In genomic region chr2:128713548-128714003, GRCm38 (mm10) we compare ENCODE assay signal across 8 mouse cellular contexts. TPM values are rescaled to one million over a fixed set of nuclear protein-coding genes. Genes with fewer than 3 reads are reported as not detected.
A peak's percentile ranks its signal among the peaks of the same experiment; 100 is the strongest.
DNase-seq lines count a peak whose midpoint lies in the region; ATAC-seq and TF ChIP-seq lines count a peak whose summit lies in the region.

No protein-coding gene starts in this region.

- H3K36me3 ChIP-seq in embryonic facial prominence, embryonic 10.5 days (replicated peaks) = peaks cover 5% of the 10 kb centered on the region; the same call in 1 of the 2 replicates
- H3K36me3 ChIP-seq in intestine, embryonic 14.5 days (ENCODE audit: control insufficient read depth, insufficient read depth, low read length) = no peaks in the 10 kb centered on the region
- no peaks in the 10 kb centered on the region for H3K36me3 ChIP-seq in liver, embryonic 11.5 days (ENCODE audit: control insufficient read depth, insufficient read depth, low read length)
- H3K36me3 ChIP-seq in small intestine, adult 2 months (ENCODE audit: control insufficient read depth, insufficient read depth, low read length) = peaks cover 13% of the 10 kb centered on the region

- no peak for TF ChIP-seq CTCF in small intestine, adult 2 months (IDR thresholded peaks at IDR 0.05; ENCODE audit: extremely low read depth, insufficient read length, insufficient replicate concordance, low read depth, low read length)

- peaks cover 69% of the 10 kb centered on the region for H3K4me1 ChIP-seq in embryonic facial prominence, embryonic 10.5 days
- peaks cover 35% of the 10 kb centered on the region for H3K4me1 ChIP-seq in intestine, embryonic 14.5 days (replicated peaks; ENCODE audit: control insufficient read depth, insufficient read depth, low read length)
- H3K4me1 ChIP-seq in liver, embryonic 11.5 days (replicated peaks; ENCODE audit: control insufficient read depth, insufficient read depth, low read length) = peaks cover 7% of the 10 kb centered on the region; the same call in 1 of the 2 replicates
- peaks cover 54% of the 10 kb centered on the region for H3K4me1 ChIP-seq in small intestine, adult 2 months (ENCODE audit: control insufficient read depth, insufficient read depth, insufficient read length, low read length)

- no peak overlapping the region; the same call in 1 of the 2 replicates for H3K4me2 ChIP-seq in intestine, embryonic 14.5 days (ENCODE audit: low read length)
- H3K4me2 ChIP-seq in liver, embryonic 11.5 days = no peak overlapping the region

- H3K9me3 ChIP-seq in embryonic facial prominence, embryonic 10.5 days = no peaks in the 10 kb centered on the region
- H3K9me3 ChIP-seq in intestine, embryonic 14.5 days (ENCODE audit: control insufficient read depth, low read length) = no peaks in the 10 kb centered on the region
- no peaks in the 10 kb centered on the region for H3K9me3 ChIP-seq in liver, embryonic 11.5 days (ENCODE audit: control insufficient read depth, low read length)

- peak; percentile 75 for ATAC-seq in intestine, embryonic 14.5 days (replicated peaks; ENCODE audit: low FRiP score, low TSS enrichment, low read depth)
- ATAC-seq in liver, embryonic 11.5 days (replicated peaks; ENCODE audit: low FRiP score) = no peak
- no peak for ATAC-seq in inflammation-experienced regulatory T-cells, adult 6 months

- H3K4me3 ChIP-seq in embryonic facial prominence, embryonic 10.5 days = no peak overlapping the region; the same call in 1 of the 2 replicates
- H3K4me3 ChIP-seq in intestine, embryonic 14.5 days (ENCODE audit: low read depth, low read length) = no peak overlapping the region
- no peak overlapping the region for H3K4me3 ChIP-seq in liver, embryonic 11.5 days (ENCODE audit: low read depth, low read length)
- no peak overlapping the region for H3K4me3 ChIP-seq in small intestine, adult 2 months (ENCODE audit: low read depth, low read length)

- 33% methylated on average over 5 of the region's 5 CpGs for WGBS in embryonic facial prominence, embryonic 10.5 days
- 27% methylated on average over 5 of the region's 5 CpGs for WGBS in intestine, embryonic 14.5 days
- WGBS in liver, embryonic 11.5 days = 61% methylated on average over 5 of the region's 5 CpGs
- WGBS in small intestine, adult 2 months = 33% methylated on average over 5 of the region's 5 CpGs

- H3K9ac ChIP-seq in intestine, embryonic 14.5 days (ENCODE audit: low read length) = no peak overlapping the region
- no peak overlapping the region for H3K9ac ChIP-seq in liver, embryonic 11.5 days (ENCODE audit: low read depth, low read length)

- peak overlapping the region; percentile 83 for H3K27ac ChIP-seq in embryonic facial prominence, embryonic 10.5 days (replicated peaks)
- peak overlapping the region; percentile 82 for H3K27ac ChIP-seq in intestine, embryonic 14.5 days (ENCODE audit: low read depth)
- peak overlapping the region; percentile 68 for H3K27ac ChIP-seq in liver, embryonic 11.5 days (ENCODE audit: low read depth, low read length)
- peak overlapping the region; percentile 91 for H3K27ac ChIP-seq in small intestine, adult 2 months (ENCODE audit: insufficient read depth, low read depth, low read length)

- no peak for TF ChIP-seq POLR2A in small intestine, adult 2 months (IDR thresholded peaks at IDR 0.05; ENCODE audit: low read depth, low read length)

- no peaks in the 10 kb centered on the region for H3K27me3 ChIP-seq in embryonic facial prominence, embryonic 10.5 days (replicated peaks; ENCODE audit: low read depth, poor library complexity, severe bottlenecking)
- no peaks in the 10 kb centered on the region for H3K27me3 ChIP-seq in intestine, embryonic 14.5 days (replicated peaks; ENCODE audit: control insufficient read depth, insufficient read depth, low read length)
- H3K27me3 ChIP-seq in liver, embryonic 11.5 days (replicated peaks; ENCODE audit: control insufficient read depth, insufficient read depth, low read length) = no peaks in the 10 kb centered on the region
- H3K27me3 ChIP-seq in small intestine, adult 2 months (ENCODE audit: control insufficient read depth, insufficient read depth, low read length) = no peaks in the 10 kb centered on the region

- DNase-seq in layer of hippocampus, postnatal 10 days (ENCODE audit: low spot score in 2 of 2) = peak; percentile 32 to 38
- DNase-seq in layer of hippocampus, adult 18-20 months (ENCODE audit: low spot score in 2 of 2) = no peak
- peak; percentile 90 for DNase-seq in embryonic facial prominence, embryonic 10.5 days (ENCODE audit: low spot score)
- DNase-seq in intestine, embryonic 14.5 days (ENCODE audit: low spot score) = peak; percentile 79
- DNase-seq in liver, embryonic 11.5 days (ENCODE audit: low spot score) = no peak
- no peak for DNase-seq in spleen, postnatal 4 days (ENCODE audit: low spot score in 2 of 2)

RNA-seq across cellular contexts. Expression of gene Mertk, which starts 14.8 kb away (rescaled TPM):
- 10 to 100 TPM; 16.1 to 21.9 TPM for total RNA-seq in layer of hippocampus, postnatal 10 days (2021)
- 10 to 100 TPM; 33.9 to 36.7 TPM for total RNA-seq in layer of hippocampus, adult 18-20 months (2021)
- 9.3 and 12.2 TPM in 2 replicates for polyA plus RNA-seq in embryonic facial prominence, embryonic 10.5 days (2016; fragmentation: Nextera tagmentation; extraction: Ambion mirVana)
- 6.7 and 7.0 TPM in 2 replicates for polyA plus RNA-seq in intestine, embryonic 14.5 days (2014; fragmentation: Nextera tagmentation; extraction: Ambion mirVana)
- polyA plus RNA-seq in liver, embryonic 11.5 days (2014; fragmentation: Nextera tagmentation; extraction: Ambion mirVana) = 4.9 and 6.6 TPM in 2 replicates
- polyA plus RNA-seq in small intestine, adult 2 months (2012; rRNA removed) = 5.6 and 11.0 TPM in 2 replicates
- under 1 TPM in 2 of 3 experiments, not detected in 1; 0.08 to 0.40 TPM for polyA plus RNA-seq in inflammation-experienced regulatory T-cells, adult 6 months (2017; shearing (Covaris generic))

RNA-seq across cellular contexts. Expression of gene Anapc1, which starts 26.4 kb away (rescaled TPM):
- total RNA-seq in layer of hippocampus, postnatal 10 days (2021) = 10 to 100 TPM; 73.0 to 81.2 TPM
- total RNA-seq in layer of hippocampus, adult 18-20 months (2021) = 10 to 100 TPM; 59.9 to 63.2 TPM
- 83.1 and 93.4 TPM in 2 replicates for polyA plus RNA-seq in embryonic facial prominence, embryonic 10.5 days (2016; fragmentation: Nextera tagmentation; extraction: Ambion mirVana)
- 80.4 and 84.8 TPM in 2 replicates for polyA plus RNA-seq in intestine, embryonic 14.5 days (2014; fragmentation: Nextera tagmentation; extraction: Ambion mirVana)
- polyA plus RNA-seq in liver, embryonic 11.5 days (2014; fragmentation: Nextera tagmentation; extraction: Ambion mirVana) = 88.6 and 98.9 TPM in 2 replicates
- polyA plus RNA-seq in small intestine, adult 2 months (2012; rRNA removed) = 7.8 and 19.1 TPM in 2 replicates
- polyA plus RNA-seq in inflammation-experienced regulatory T-cells, adult 6 months (2017; shearing (Covaris generic)) = 10 to 100 TPM; 39.0 to 45.3 (median 44.4) TPM

Comparison
In these comparisons a context has a peak if more than half of its experiments do, and no peak if none do; other contexts are left out.
1. DNase-seq: peak in layer of hippocampus, postnatal 10 days (2 of 2), embryonic facial prominence, embryonic 10.5 days (single experiment) and intestine, embryonic 14.5 days (single experiment); none in layer of hippocampus, adult 18-20 months (0 of 2), liver, embryonic 11.5 days (single experiment) and spleen, postnatal 4 days (0 of 2).
2. Peak in every context shown above with its lines, with median percentiles within 50 percentile points of each other: H3K27ac ChIP-seq.